Mouse (Mus musculus): ENCODE data around the gene Ccdc124. TPM values are rescaled to one million over a fixed set of nuclear protein-coding genes. Genes with fewer than 3 reads are reported as not detected.
"Not testable (repeated sequence)": the region's sequence is repeated elsewhere in the genome, so short reads cannot be mapped to it uniquely, and the experiment has no call there.

The Ccdc124 gene
- polyA plus RNA-seq, 1 experiment from 2014 or later, result 112 TPM

GRCm38 (mm10) chr8:70825816-70826215 is 47.9 kb downstream of the Ccdc124 start:
- Histone ChIP-seq H3K4me3 (no peak overlapping the region), H3K27ac (no peak overlapping the region), H3K9me3 (no peaks in the 10 kb centered on the region), H3K4me1 (peaks cover 10% of the 10 kb centered on the region), H3K9ac (no peak overlapping the region), H3K36me3 (no peaks in the 10 kb centered on the region), H3K27me3 (0 out of 2 replicates have a peak, but pooled peaks cover 4% of the 10 kb centered on the region), H3K4me2 (no peak overlapping the region)
- no peak for ATAC-seq (ENCODE audit: borderline replicate concordance, extremely low read depth, low FRiP score, low TSS enrichment)
- 78% methylated on average over 8 of the region's 8 CpGs for WGBS

DNA sequence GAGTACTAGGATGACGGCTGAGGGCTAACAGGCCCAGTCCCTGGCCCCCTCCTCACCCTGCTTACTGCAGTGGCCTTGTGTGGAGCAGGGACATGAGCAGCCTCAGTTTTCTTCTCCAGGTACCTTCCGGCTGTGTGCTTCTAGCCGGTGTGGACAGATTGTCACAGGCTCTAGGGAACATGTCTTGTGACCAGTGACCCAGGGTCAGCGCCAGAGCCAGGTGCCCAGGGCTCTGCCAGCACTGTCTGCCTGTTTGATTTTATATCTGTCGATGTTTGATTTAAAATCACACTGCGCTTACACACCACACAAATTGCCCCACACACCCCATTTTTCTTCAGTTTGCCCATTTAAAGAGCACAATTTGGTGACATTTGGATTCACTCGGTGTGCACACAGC is 49.9 kb downstream of the Ccdc124 start:
- H3K36me3 ChIP-seq, result no peaks in the 10 kb centered on the region
- no peak overlapping the region for H3K27ac ChIP-seq
- H3K4me2 ChIP-seq, result no peak overlapping the region
- H3K4me3 ChIP-seq, result no peak overlapping the region
- H3K27me3 ChIP-seq, result peaks cover 12% of the 10 kb centered on the region; the same call in 1 of the 2 replicates
- H3K9me3 ChIP-seq, result no peaks in the 10 kb centered on the region
- peaks cover 21% of the 10 kb centered on the region for H3K4me1 ChIP-seq
- no peak overlapping the region for H3K9ac ChIP-seq
- no peak for ATAC-seq (ENCODE audit: borderline replicate concordance, extremely low read depth, low FRiP score, low TSS enrichment)
- 84% methylated on average over 7 of the region's 7 CpGs for WGBS

DNA sequence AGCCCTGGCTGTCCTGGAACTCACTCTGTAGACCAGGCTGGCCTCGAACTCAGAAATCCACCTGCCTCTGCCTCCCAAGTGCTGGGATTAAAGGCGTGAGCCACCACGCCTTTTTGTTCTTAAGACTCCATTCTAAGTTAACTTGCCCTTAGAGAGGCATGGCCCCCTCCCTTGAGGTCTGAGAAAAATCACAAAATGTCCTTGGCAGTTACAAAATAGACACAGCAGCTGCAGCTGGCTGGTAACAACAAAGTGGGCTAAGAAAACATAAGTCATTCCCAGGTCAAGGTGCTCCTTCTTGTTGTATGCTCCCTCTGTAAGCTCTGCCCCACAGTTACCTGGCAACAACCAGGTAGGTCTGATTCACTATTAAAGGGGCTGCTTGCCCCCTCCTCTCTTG is 51.1 kb downstream of the Ccdc124 start:
- H3K27me3 ChIP-seq, result peaks cover 15% of the 10 kb centered on the region; the same call in 1 of the 2 replicates
- not testable (repeated sequence) for H3K4me3 ChIP-seq; H3K9me3 ChIP-seq; ATAC-seq (ENCODE audit: borderline replicate concordance, extremely low read depth, low FRiP score, low TSS enrichment); H3K27ac ChIP-seq; H3K36me3 ChIP-seq; H3K9ac ChIP-seq; H3K4me2 ChIP-seq
- H3K4me1 ChIP-seq, result peaks cover 21% of the 10 kb centered on the region
- 76% methylated on average over 3 of the region's 3 CpGs for WGBS

DNA sequence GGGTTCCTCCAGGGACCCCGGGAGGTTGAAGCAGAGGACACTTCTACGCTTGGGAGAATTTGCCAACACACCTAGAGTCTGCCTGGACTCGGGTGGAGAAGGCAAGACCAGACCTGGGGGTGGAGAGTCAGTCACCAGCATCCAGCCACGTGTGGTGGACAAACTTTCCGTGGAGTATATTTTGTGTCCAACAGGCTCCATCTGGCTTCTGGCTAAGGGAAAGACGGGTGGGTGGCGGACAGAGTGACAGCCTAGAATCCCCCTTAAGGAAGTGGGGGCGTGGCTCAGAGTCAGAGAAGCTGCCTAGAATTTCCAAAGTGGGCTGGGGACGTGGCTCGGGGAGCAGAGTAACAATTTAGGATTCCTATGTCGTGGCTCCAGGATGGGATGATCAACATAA is 51.7 kb downstream of the Ccdc124 start:
- Histone ChIP-seq H3K4me2 (no peak overlapping the region), H3K9me3 (no peaks in the 10 kb centered on the region), H3K4me3 (no peak overlapping the region), H3K36me3 (no peaks in the 10 kb centered on the region), H3K9ac (no peak overlapping the region), H3K27me3 (peaks cover 20% of the 10 kb centered on the region), H3K4me1 (peaks cover 24% of the 10 kb centered on the region), H3K27ac (no peak overlapping the region)
- ATAC-seq (ENCODE audit: borderline replicate concordance, extremely low read depth, low FRiP score, low TSS enrichment), result no peak
- WGBS, result 34% methylated on average over 11 of the region's 11 CpGs

DNA sequence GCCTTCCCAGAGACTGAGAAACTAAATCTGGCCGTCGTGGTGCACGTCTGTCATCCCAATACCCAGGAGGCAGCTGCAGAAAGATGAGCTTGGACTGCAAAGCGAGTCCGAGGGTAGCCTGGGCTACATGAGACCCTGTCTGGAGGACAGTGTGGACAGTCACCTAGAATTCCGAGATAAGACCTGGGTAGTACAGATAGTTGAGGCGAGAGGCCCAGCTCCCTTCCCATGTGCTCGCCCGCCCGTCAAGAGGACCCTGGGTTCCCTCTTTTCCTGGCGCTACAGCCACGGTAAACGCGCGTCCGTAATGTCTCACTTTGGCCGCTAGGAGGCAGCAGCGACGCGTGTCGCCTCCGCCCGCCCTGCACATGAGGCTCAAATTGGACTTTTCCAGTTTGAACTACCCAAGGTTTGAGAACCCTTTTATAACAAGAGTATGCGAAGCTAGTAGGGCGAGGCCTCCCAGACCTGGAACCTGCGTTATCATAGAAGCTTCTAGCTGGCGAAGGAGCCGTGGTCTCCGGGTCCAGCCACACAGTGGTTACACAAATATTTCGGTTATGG is 52.3 kb downstream of the Ccdc124 start:
- peaks cover 26% of the 10 kb centered on the region for H3K27me3 ChIP-seq
- peaks cover 29% of the 10 kb centered on the region for H3K4me1 ChIP-seq
- no peak; the same call in 1 of the 2 replicates for ATAC-seq (ENCODE audit: borderline replicate concordance, extremely low read depth, low FRiP score, low TSS enrichment)
- no peaks in the 10 kb centered on the region for H3K36me3 ChIP-seq
- H3K4me2 ChIP-seq, result no peak overlapping the region
- H3K27ac ChIP-seq, result no peak overlapping the region
- H3K9me3 ChIP-seq, result no peaks in the 10 kb centered on the region
- H3K4me3 ChIP-seq, result no peak overlapping the region
- H3K9ac ChIP-seq, result no peak overlapping the region
- 17% methylated on average over 30 of the region's 30 CpGs for WGBS

GRCm38 (mm10) chr8:70820101-70820935 is 53.4 kb downstream of the Ccdc124 start:
- WGBS, result 3% methylated on average over 31 of the region's 31 CpGs
- Histone ChIP-seq H3K4me2 (peak overlapping the region; percentile 46), H3K9ac (no peak overlapping the region), H3K27ac (peak overlapping the region; percentile 53), H3K4me1 (peaks cover 29% of the 10 kb centered on the region), H3K9me3 (no peaks in the 10 kb centered on the region), H3K4me3 (peak overlapping the region; percentile 20), H3K27me3 (peaks cover 37% of the 10 kb centered on the region), H3K36me3 (no peaks in the 10 kb centered on the region)
- peak; percentile 81 for ATAC-seq (ENCODE audit: borderline replicate concordance, extremely low read depth, low FRiP score, low TSS enrichment)

Small RNAs within 50 kb of the gene (microRNA-seq; reads per million reads assigned to microRNA genes)
- not detected for gene Mir7067

Other genes starting within 250 kb of the Ccdc124 start
- gene Gdf15, start 241.5 kb downstream of the Ccdc124 start, polyA plus RNA-seq (2015; fragmentation: Nextera tagmentation; extraction: Ambion mirVana), result 0.31 and 0.45 TPM in 2 replicates
- gene Pgpep1, start 213.5 kb downstream of the Ccdc124 start, polyA plus RNA-seq (2015; fragmentation: Nextera tagmentation; extraction: Ambion mirVana), result 38.5 and 47.7 TPM in 2 replicates
- gene Lsm4, start 200.7 kb downstream of the Ccdc124 start, polyA plus RNA-seq (2015; fragmentation: Nextera tagmentation; extraction: Ambion mirVana), result 268 and 320 TPM in 2 replicates
- gene Jund, start 175.0 kb downstream of the Ccdc124 start, polyA plus RNA-seq (2015; fragmentation: Nextera tagmentation; extraction: Ambion mirVana), result 49.7 TPM in 2 replicates
- 0.02 TPM in 1 of 2 replicates, not detected in the other for gene Iqcn, start 170.5 kb downstream of the Ccdc124 start, polyA plus RNA-seq (2015; fragmentation: Nextera tagmentation; extraction: Ambion mirVana)
- not detected in 2 replicates for gene Gm3336, start 155.4 kb downstream of the Ccdc124 start, polyA plus RNA-seq (2015; fragmentation: Nextera tagmentation; extraction: Ambion mirVana)
- gene Pde4c, start 150.2 kb downstream of the Ccdc124 start, polyA plus RNA-seq (2015; fragmentation: Nextera tagmentation; extraction: Ambion mirVana), result 0.08 and 0.16 TPM in 2 replicates
- 12.8 and 12.9 TPM in 2 replicates for gene Rab3a, start 119.3 kb downstream of the Ccdc124 start, polyA plus RNA-seq (2015; fragmentation: Nextera tagmentation; extraction: Ambion mirVana)
- 35.4 and 36.2 TPM in 2 replicates for gene Mpv17l2, start 113.0 kb downstream of the Ccdc124 start, polyA plus RNA-seq (2015; fragmentation: Nextera tagmentation; extraction: Ambion mirVana)
- gene Pik3r2, start 97.2 kb downstream of the Ccdc124 start, polyA plus RNA-seq (2015; fragmentation: Nextera tagmentation; extraction: Ambion mirVana), result 56.1 and 56.8 TPM in 2 replicates
- gene Mast3, start 68.9 kb downstream of the Ccdc124 start, polyA plus RNA-seq (2015; fragmentation: Nextera tagmentation; extraction: Ambion mirVana), result 13.6 and 15.8 TPM in 2 replicates
- 0.16 and 0.27 TPM in 2 replicates for gene Il12rb1, start 65.5 kb downstream of the Ccdc124 start, polyA plus RNA-seq (2015; fragmentation: Nextera tagmentation; extraction: Ambion mirVana)
- 4.5 and 5.5 TPM in 2 replicates for gene Arrdc2, start 34.2 kb downstream of the Ccdc124 start, polyA plus RNA-seq (2015; fragmentation: Nextera tagmentation; extraction: Ambion mirVana)
- gene Kcnn1, start 10.7 kb downstream of the Ccdc124 start, polyA plus RNA-seq (2015; fragmentation: Nextera tagmentation; extraction: Ambion mirVana), result 1.2 TPM in 2 replicates
- 0.25 and 0.29 TPM in 2 replicates for gene Slc5a5, start 18.8 kb upstream of the Ccdc124 start, polyA plus RNA-seq (2015; fragmentation: Nextera tagmentation; extraction: Ambion mirVana)
- gene Rpl18a, start 23.5 kb upstream of the Ccdc124 start, polyA plus RNA-seq (2015; fragmentation: Nextera tagmentation; extraction: Ambion mirVana), result 4,502 and 4,535 TPM in 2 replicates
- gene Map1s, start 32.0 kb upstream of the Ccdc124 start, polyA plus RNA-seq (2015; fragmentation: Nextera tagmentation; extraction: Ambion mirVana), result 49.8 and 50.9 TPM in 2 replicates

Data from lung, embryonic 15.5 days (tissue).